Mouse (Mus musculus): ENCODE measurements around the gene Rdh1. TPM values are rescaled to one million over a fixed set of nuclear protein-coding genes. Genes with fewer than 3 reads are reported as not detected.

Gene Rdh1
- polyA plus RNA-seq, 1 experiment from 2014 or later, result not detected

GRCm38 (mm10) chr10:127736266-127736665 is 23.3 kb upstream of the Rdh1 start:
- Histone ChIP-seq H3K27ac (no peak overlapping the region), H3K9me3 (replicated peaks) (no peaks in the 10 kb centered on the region), H3K4me2 (no peak overlapping the region), H3K4me3 (no peak overlapping the region), H3K9ac (no peak overlapping the region), H3K27me3 (peaks cover 29% of the 10 kb centered on the region), H3K4me1 (peaks cover 16% of the 10 kb centered on the region), H3K36me3 (ENCODE audit: poor library complexity, severe bottlenecking) (peaks cover 2% of the 10 kb centered on the region)
- 71% methylated on average over 2 of the region's 2 CpGs for WGBS
- ATAC-seq, result no peak

- no peaks in the 10 kb centered on the region for H3K9me3 ChIP-seq (replicated peaks)
- peaks cover 16% of the 10 kb centered on the region for H3K4me1 ChIP-seq
- no peak overlapping the region for H3K9ac ChIP-seq
- H3K27me3 ChIP-seq, result peaks cover 26% of the 10 kb centered on the region
- H3K36me3 ChIP-seq (ENCODE audit: poor library complexity, severe bottlenecking), result peaks cover 9% of the 10 kb centered on the region
- no peak overlapping the region for H3K4me3 ChIP-seq
- no peak overlapping the region for H3K27ac ChIP-seq
- H3K4me2 ChIP-seq, result no peak overlapping the region
- 80% methylated on average over 4 of the region's 4 CpGs for WGBS
- no peak for ATAC-seq
Observed at GRCm38 (mm10) chr10:127736916-127737315, 22.6 kb upstream of the Rdh1 start.

- H3K36me3 ChIP-seq (ENCODE audit: poor library complexity, severe bottlenecking), result peaks cover 15% of the 10 kb centered on the region
- no peaks in the 10 kb centered on the region for H3K9me3 ChIP-seq (replicated peaks)
- H3K4me2 ChIP-seq, result no peak overlapping the region
- no peak for ATAC-seq
- H3K4me3 ChIP-seq, result no peak overlapping the region
- WGBS, result 27% methylated on average over 2 of the region's 2 CpGs
- H3K27ac ChIP-seq, result no peak overlapping the region
- no peak overlapping the region for H3K9ac ChIP-seq
- H3K27me3 ChIP-seq, result peaks cover 20% of the 10 kb centered on the region
- H3K4me1 ChIP-seq, result peaks cover 16% of the 10 kb centered on the region
Observed at GRCm38 (mm10) chr10:127737552-127737951, 22.0 kb upstream of the Rdh1 start.

- ATAC-seq, result no peak
- Histone ChIP-seq H3K4me2 (no peak overlapping the region), H3K27me3 (peaks cover 18% of the 10 kb centered on the region), H3K36me3 (ENCODE audit: poor library complexity, severe bottlenecking) (peaks cover 23% of the 10 kb centered on the region), H3K9ac (no peak overlapping the region), H3K4me1 (peaks cover 16% of the 10 kb centered on the region), H3K9me3 (replicated peaks) (no peaks in the 10 kb centered on the region), H3K27ac (no peak overlapping the region), H3K4me3 (peak overlapping the region; percentile 87; the same call in 1 of the 2 replicates)
- WGBS, result 54% methylated on average over 13 of the region's 13 CpGs
Observed at GRCm38 (mm10) chr10:127738151-127738882, 21.2 kb upstream of the Rdh1 start.

GRCm38 (mm10) chr10:127739083-127739660 is 20.3 kb upstream of the Rdh1 start, which contains the start of gene Zbtb39:
Zbtb39 (plus strand) TSS chr10:127739538.
- Histone ChIP-seq H3K4me3 (peak within 1 kb of the TSS; percentile 87), H3K27ac (peak within 1 kb of the TSS; percentile 72), H3K27me3 (peaks cover 11% of the 10 kb centered on the region), H3K4me1 (peaks cover 16% of the 10 kb centered on the region), H3K4me2 (peak within 1 kb of the TSS; percentile 66), H3K9me3 (replicated peaks) (no peaks in the 10 kb centered on the region), H3K9ac (peak within 1 kb of the TSS; percentile 95), H3K36me3 (ENCODE audit: poor library complexity, severe bottlenecking) (peaks cover 31% of the 10 kb centered on the region)
- peak; percentile 89 for ATAC-seq
- 2% methylated on average over 36 of the region's 61 CpGs for WGBS

GRCm38 (mm10) chr10:127739661-127740161 is 19.8 kb upstream of the Rdh1 start:
- H3K36me3 ChIP-seq (ENCODE audit: poor library complexity, severe bottlenecking), result peaks cover 37% of the 10 kb centered on the region
- H3K4me1 ChIP-seq, result peaks cover 16% of the 10 kb centered on the region
- no peaks in the 10 kb centered on the region for H3K9me3 ChIP-seq (replicated peaks)
- peak overlapping the region; percentile 87 for H3K4me3 ChIP-seq
- peak; percentile 72 for ATAC-seq
- WGBS, result under 1% methylated on average over 27 of the region's 55 CpGs
- H3K9ac ChIP-seq, result peak overlapping the region; percentile 95
- peak overlapping the region; percentile 72 for H3K27ac ChIP-seq
- peak overlapping the region; percentile 66 for H3K4me2 ChIP-seq
- H3K27me3 ChIP-seq, result peaks cover 11% of the 10 kb centered on the region

GRCm38 (mm10) chr10:127744661-127745060 is 14.9 kb upstream of the Rdh1 start:
- Histone ChIP-seq H3K36me3 (ENCODE audit: poor library complexity, severe bottlenecking) (peaks cover 77% of the 10 kb centered on the region), H3K4me1 (peaks cover 17% of the 10 kb centered on the region), H3K9ac (no peak overlapping the region), H3K4me3 (no peak overlapping the region), H3K4me2 (no peak overlapping the region), H3K27ac (no peak overlapping the region), H3K27me3 (no peaks in the 10 kb centered on the region), H3K9me3 (replicated peaks) (no peaks in the 10 kb centered on the region)
- WGBS, result 63% methylated on average over 5 of the region's 5 CpGs
- no peak for ATAC-seq

- H3K4me2 ChIP-seq, result no peak overlapping the region
- peaks cover 77% of the 10 kb centered on the region for H3K36me3 ChIP-seq (ENCODE audit: poor library complexity, severe bottlenecking)
- ATAC-seq, result no peak
- no peak overlapping the region for H3K27ac ChIP-seq
- H3K4me1 ChIP-seq, result peaks cover 7% of the 10 kb centered on the region
- H3K9me3 ChIP-seq (replicated peaks), result no peaks in the 10 kb centered on the region
- no peak overlapping the region for H3K4me3 ChIP-seq
- H3K9ac ChIP-seq, result no peak overlapping the region
- WGBS, result 86% methylated on average over 5 of the region's 5 CpGs
- no peaks in the 10 kb centered on the region for H3K27me3 ChIP-seq
Observed at GRCm38 (mm10) chr10:127745886-127746285, 13.6 kb upstream of the Rdh1 start.

- WGBS, result 93% methylated on average over 8 of the region's 8 CpGs
- H3K9ac ChIP-seq, result no peak overlapping the region
- 0 out of 2 replicates have a peak, but pooled peaks cover 5% of the 10 kb centered on the region for H3K4me1 ChIP-seq
- H3K9me3 ChIP-seq (replicated peaks), result no peaks in the 10 kb centered on the region
- peaks cover 65% of the 10 kb centered on the region for H3K36me3 ChIP-seq (ENCODE audit: poor library complexity, severe bottlenecking)
- H3K27me3 ChIP-seq, result no peaks in the 10 kb centered on the region
- no peak for ATAC-seq
- H3K4me2 ChIP-seq, result no peak overlapping the region
- no peak overlapping the region for H3K4me3 ChIP-seq
- H3K27ac ChIP-seq, result no peak overlapping the region
Observed at GRCm38 (mm10) chr10:127747254-127747653, 12.3 kb upstream of the Rdh1 start.

GRCm38 (mm10) chr10:127748847-127749612 is 10.5 kb upstream of the Rdh1 start:
- Histone ChIP-seq H3K4me2 (no peak overlapping the region), H3K9ac (no peak overlapping the region), H3K4me3 (no peak overlapping the region), H3K36me3 (ENCODE audit: poor library complexity, severe bottlenecking) (peaks cover 48% of the 10 kb centered on the region), H3K9me3 (replicated peaks) (no peaks in the 10 kb centered on the region), H3K27ac (no peak overlapping the region), H3K27me3 (no peaks in the 10 kb centered on the region), H3K4me1 (0 out of 2 replicates have a peak, but pooled peaks cover 5% of the 10 kb centered on the region)
- 16% methylated on average over 8 of the region's 8 CpGs for whole genome bisulfite sequencing
- no peak for ATAC-seq

GRCm38 (mm10) chr10:127750136-127750777 is 9.3 kb upstream of the Rdh1 start:
- Histone ChIP-seq H3K4me3 (peak overlapping the region; percentile 14; the same call in 1 of the 2 replicates), H3K4me1 (0 out of 2 replicates have a peak, but pooled peaks cover 5% of the 10 kb centered on the region), H3K27ac (no peak overlapping the region), H3K9me3 (replicated peaks) (no peaks in the 10 kb centered on the region), H3K9ac (0 out of 2 replicates have a peak overlapping the region, but pooled peaks have one; percentile 9), H3K36me3 (ENCODE audit: poor library complexity, severe bottlenecking) (peaks cover 35% of the 10 kb centered on the region), H3K4me2 (peak overlapping the region; percentile 43), H3K27me3 (no peaks in the 10 kb centered on the region)
- 53% methylated on average over 24 of the region's 24 CpGs for WGBS
- ATAC-seq, result 0 out of 2 replicates have a peak, but pooled peaks have one; percentile 30
